Mouse (Mus musculus) Patski (cell line): Measurements from ENCODE around the gene Slco3a1. TPM values are rescaled to one million over a fixed set of nuclear protein-coding genes. Genes with fewer than 3 reads are reported as not detected.

Source experiments
- ATAC-seq: fragments of 100-300 bp; one replicate; pipeline ENCODE4 v1.8.0; 2021
- CTCF ChIA-PET: fragments of 350-600 bp; sonication (Branson Sonifier 250); formaldehyde crosslinking; loops from one replicate; lab custom pipeline; 2022; ENCODE audit warnings: inconsistent platforms; lab: Charles Lee
- POLR2A ChIA-PET: fragments of 350-600 bp; sonication (Branson Sonifier 250); formaldehyde crosslinking; loops from one replicate; lab custom pipeline; 2022; ENCODE audit warnings: antibody characterized with exemption, inconsistent platforms; lab: Charles Lee
- DNase-seq: peaks from one replicate; pipeline ENCODE4 v3.0.0-alpha.2; 2011; ENCODE audit warnings: low read depth, low spot score
- H3K27me3 ChIP-seq: fragments of 371-371 bp; one replicate; pipeline ENCODE4 v1.5.1; 2021
- CTCF ChIP-seq: fragments of 100-300 bp; IDR thresholded peaks from one replicate; pipeline ENCODE4 v1.5.1; 2021
- in situ Hi-C: fragments of 300-500 bp; cut with MboI; formaldehyde crosslinking; loops from 3 replicates; pipeline ENCODE4 v1.11.1; 2018; ENCODE audit warnings: low pct_unique_long_range_greater_than_20kb, mixed read lengths
- polyA plus RNA-seq: library from polyadenylated mRNA; unstranded; gene quantifications from one replicate; pipeline ENCODE4 v1.2.3, GENCODE M21; 2021

The Slco3a1 gene
- polyA plus RNA-seq, 1 experiment from 2014 or later: 25.3 TPM

- POLR2A ChIA-PET: interaction anchor here (0.6 kb wide), 1 partner anchor 127 kb away, joined by 3 read pairs; no protein-coding TSS in a partner anchor
- in situ Hi-C loops: loop anchor here (5.0 kb wide), 1 partner anchor 134 kb away; no protein-coding TSS in a partner anchor
- no peak for TF ChIP-seq CTCF
- H3K27me3 ChIP-seq: no peaks in the 10 kb centered on the region
- DNase-seq (no peak), ATAC-seq (no peak)
- CTCF ChIA-PET: interaction anchor here (0.7 kb wide), 1 partner anchor 559 kb away, joined by 3 read pairs; no protein-coding TSS in a partner anchor
Observed at GRCm38 (mm10) chr7:74551338-74551999, 3.1 kb downstream of the Slco3a1 start.

DNA sequence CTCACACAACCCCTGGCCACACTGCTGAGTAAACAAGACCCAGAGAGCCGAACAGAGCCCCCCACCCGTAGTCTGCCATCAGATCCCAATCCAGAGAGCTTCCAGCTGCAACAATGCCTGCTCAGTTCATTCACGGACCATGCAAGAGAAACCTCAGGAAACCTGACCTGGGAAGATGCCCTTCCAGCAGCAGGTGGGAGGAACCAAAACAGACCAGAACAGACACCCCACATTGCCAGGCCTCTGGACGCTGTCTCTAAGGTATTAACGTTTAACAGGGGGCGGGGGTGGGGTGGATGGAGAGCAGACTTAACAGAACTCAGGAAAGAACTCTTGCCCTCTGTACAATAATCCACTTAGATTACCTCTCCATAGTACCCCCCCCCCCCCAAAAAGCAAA is 4.9 kb downstream of the Slco3a1 start:
- no peak for ATAC-seq
- POLR2A ChIA-PET: no interaction called here
- H3K27me3 ChIP-seq: no peaks in the 10 kb centered on the region
- TF ChIP-seq CTCF: no peak
- no peak for DNase-seq
- in situ Hi-C loops: loop anchor here (5.0 kb wide), 1 partner anchor 132 kb away; no protein-coding TSS in a partner anchor
- CTCF ChIA-PET: interaction anchor here (0.7 to 1.0 kb wide), 2 partner anchors 85 to 561 kb away, joined by 3 to 5 read pairs; no protein-coding TSS in a partner anchor

GRCm38 (mm10) chr7:74549013-74549582 is 5.5 kb downstream of the Slco3a1 start:
- in situ Hi-C loops: no loop called here

DNA sequence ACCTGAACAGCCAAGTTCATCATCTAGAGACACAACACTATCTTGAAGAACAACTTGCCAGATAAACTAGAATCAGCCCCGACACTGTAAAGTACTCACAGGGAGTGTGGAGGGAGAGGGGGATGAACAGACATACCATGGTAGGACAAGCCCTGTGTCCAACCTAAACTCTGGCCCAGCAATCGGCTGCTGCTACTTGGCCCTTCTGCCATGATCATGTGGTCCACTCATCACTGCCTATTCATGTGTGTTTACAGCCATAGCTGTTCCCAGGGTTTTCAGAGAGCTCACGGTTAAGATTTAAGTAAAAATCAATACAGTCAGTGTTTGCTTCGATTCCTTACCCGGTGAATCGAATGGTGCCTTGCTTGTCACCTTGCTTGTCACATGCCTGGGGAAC is 7.9 kb downstream of the Slco3a1 start:
- in situ Hi-C loops: no loop called here
- no peak for TF ChIP-seq CTCF
- POLR2A ChIA-PET: no interaction called here

More at GRCm38 (mm10) chr7:74549013-74549582, 5.5 kb downstream of the Slco3a1 start:
- ChIA-PET CTCF (interaction anchor here (1.1 kb wide), 1 partner anchor 25 kb away, joined by 3 read pairs; no protein-coding TSS in a partner anchor), POLR2A (no interaction called here)
- DNase-seq (no peak), ATAC-seq (no peak)
- no peaks in the 10 kb centered on the region for H3K27me3 ChIP-seq
- TF ChIP-seq CTCF: no peak

DNA sequence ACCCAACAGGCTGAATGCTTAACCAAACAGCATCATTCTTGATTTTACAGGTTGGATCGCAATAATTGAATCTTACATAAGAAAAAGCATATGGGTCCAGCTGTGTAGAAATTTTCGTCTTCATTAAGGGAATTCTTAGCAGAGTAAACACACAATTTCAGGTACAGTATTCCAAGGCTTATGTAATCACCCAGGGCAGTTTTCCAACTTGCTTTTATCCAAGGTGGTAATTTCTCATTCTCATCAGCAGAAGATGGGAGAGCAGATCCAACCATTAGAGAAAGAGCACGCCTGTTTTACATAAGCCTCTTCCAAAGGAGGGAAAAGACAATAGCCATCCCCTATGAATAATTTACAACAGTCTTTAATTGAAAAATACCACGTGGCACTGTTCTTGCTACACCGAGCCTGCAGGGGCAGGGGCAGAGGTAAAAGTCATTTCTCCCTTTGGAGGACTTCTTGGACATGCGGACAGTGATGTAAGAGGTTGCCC is 9.0 kb downstream of the Slco3a1 start:
- DNase-seq (no peak), ATAC-seq (no peak)
- in situ Hi-C loops: no loop called here
- ChIA-PET CTCF (no interaction called here), POLR2A (no interaction called here)
- no peak for TF ChIP-seq CTCF
- no peaks in the 10 kb centered on the region for H3K27me3 ChIP-seq

More for the DNA sequence above, 7.9 kb downstream of the Slco3a1 start:
- DNase-seq (no peak), ATAC-seq (no peak)
- CTCF ChIA-PET: no interaction called here
- no peaks in the 10 kb centered on the region for H3K27me3 ChIP-seq

- H3K27me3 ChIP-seq: no peaks in the 10 kb centered on the region
- POLR2A ChIA-PET: no interaction called here
- no peak for TF ChIP-seq CTCF
- DNase-seq (no peak), ATAC-seq (no peak)
- in situ Hi-C loops: no loop called here
- CTCF ChIA-PET: no interaction called here
Observed at GRCm38 (mm10) chr7:74544306-74544705, 10.3 kb downstream of the Slco3a1 start.

- ATAC-seq (no peak), DNase-seq (no peak)
- ChIA-PET CTCF (interaction anchor here (0.7 to 1.0 kb wide), 2 partner anchors 11 to 14 kb away, joined by 3 read pairs; no protein-coding TSS in a partner anchor), POLR2A (interaction anchor here (0.6 kb wide), 1 partner anchor 881 kb away, joined by 3 read pairs; no protein-coding TSS in a partner anchor)
- in situ Hi-C loops: no loop called here
- no peaks in the 10 kb centered on the region for H3K27me3 ChIP-seq
- TF ChIP-seq CTCF: no peak
Observed at GRCm38 (mm10) chr7:74541958-74542357, 12.6 kb downstream of the Slco3a1 start.

DNA sequence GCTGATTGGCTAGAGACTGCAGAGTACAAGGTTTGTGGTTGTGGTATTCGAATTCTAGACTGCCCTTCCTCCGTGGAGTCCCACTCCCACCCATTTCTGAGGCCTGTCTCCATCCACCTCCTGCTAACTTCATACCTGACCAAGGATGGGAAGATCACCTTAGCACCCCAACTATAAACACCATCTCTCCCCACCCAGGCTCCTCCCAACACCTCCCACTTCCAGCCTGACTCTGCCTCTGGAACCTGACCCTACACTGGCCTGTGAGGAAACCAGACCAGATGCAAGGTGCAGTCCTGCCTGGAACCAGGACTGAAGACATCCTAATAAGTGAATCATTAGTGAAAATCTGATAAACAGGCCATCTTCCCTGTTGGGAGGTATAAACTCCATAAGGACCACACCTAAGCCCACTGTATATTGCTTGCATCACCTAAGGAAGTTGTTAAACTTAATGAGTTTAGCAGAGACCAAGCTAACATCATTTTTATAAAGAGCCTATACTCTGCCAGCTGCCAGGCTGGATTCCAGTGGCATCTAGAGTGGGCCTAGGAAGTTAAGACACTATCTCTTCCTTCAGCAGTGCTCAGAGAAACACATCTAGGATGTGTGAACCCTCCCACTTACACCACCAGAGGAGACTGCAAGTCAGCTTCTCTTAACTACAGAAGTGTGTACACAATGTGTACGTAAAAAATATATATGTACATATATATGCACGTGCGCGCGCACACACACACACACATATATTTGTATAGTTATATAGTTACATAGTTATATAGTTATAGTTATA is 13.5 kb downstream of the Slco3a1 start:
- no peak for TF ChIP-seq CTCF
- CTCF ChIA-PET: interaction anchor here (1.3 to 1.7 kb wide), 2 partner anchors 9 to 23 kb away, joined by 3 to 5 read pairs; no protein-coding TSS in a partner anchor
- POLR2A ChIA-PET: no interaction called here
- ATAC-seq (no peak), DNase-seq (no peak)
- in situ Hi-C loops: no loop called here
- H3K27me3 ChIP-seq: no peaks in the 10 kb centered on the region

- DNase-seq: no peak
- ATAC-seq: no peak
- no peak for TF ChIP-seq CTCF
- POLR2A ChIA-PET: no interaction called here
- in situ Hi-C loops: no loop called here
- CTCF ChIA-PET: interaction anchor here (1.3 kb wide), 1 partner anchor 9 kb away, joined by 3 read pairs; no protein-coding TSS in a partner anchor
- no peaks in the 10 kb centered on the region for H3K27me3 ChIP-seq
Observed at GRCm38 (mm10) chr7:74536186-74536585, 18.4 kb downstream of the Slco3a1 start.

DNA sequence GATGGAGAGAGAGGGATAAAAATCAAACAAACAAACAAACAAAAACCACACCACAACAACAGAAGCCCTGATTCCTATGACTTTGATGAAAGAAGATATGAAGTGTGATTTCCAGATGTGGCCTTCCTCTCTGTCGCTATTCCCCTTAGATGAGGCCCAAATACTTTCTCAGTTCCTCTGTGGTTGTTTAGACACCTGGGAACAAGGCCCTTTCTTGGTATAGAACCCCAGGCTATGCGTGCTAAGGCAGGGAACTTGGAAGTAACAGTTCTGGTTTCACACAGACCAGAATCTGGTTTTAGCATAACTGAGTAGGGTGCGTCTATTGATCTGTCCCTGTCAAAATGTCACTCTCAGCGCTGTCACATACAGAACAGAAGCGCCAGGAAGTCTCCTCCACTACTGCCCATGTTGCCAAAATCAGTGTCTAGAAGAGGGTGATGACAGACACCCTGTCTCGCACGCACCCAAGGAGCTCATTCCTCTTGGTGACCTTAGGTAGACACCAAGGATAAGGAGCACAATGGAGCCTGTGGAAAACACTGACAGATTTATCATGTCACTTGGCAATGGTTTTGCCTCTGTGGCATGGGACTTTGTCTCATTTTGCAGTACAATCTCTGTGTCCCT is 23.0 kb downstream of the Slco3a1 start:
- CTCF ChIA-PET: interaction anchor here (1.3 to 1.4 kb wide), 2 partner anchors 9 to 19 kb away, joined by 5 read pairs; no protein-coding TSS in a partner anchor

More for the DNA sequence above, 23.0 kb downstream of the Slco3a1 start:
- DNase-seq (no peak), ATAC-seq (no peak)
- no peaks in the 10 kb centered on the region for H3K27me3 ChIP-seq
- in situ Hi-C loops: no loop called here
- POLR2A ChIA-PET: no interaction called here
- TF ChIP-seq CTCF: no peak
